Mouse (Mus musculus): ENCODE measurements around the gene Rbm10. TPM values are rescaled to one million over a fixed set of nuclear protein-coding genes. Genes with fewer than 3 reads are reported as not detected.

The Rbm10 gene
- polyA plus RNA-seq, 1 experiment, result 19.1 TPM

DNA sequence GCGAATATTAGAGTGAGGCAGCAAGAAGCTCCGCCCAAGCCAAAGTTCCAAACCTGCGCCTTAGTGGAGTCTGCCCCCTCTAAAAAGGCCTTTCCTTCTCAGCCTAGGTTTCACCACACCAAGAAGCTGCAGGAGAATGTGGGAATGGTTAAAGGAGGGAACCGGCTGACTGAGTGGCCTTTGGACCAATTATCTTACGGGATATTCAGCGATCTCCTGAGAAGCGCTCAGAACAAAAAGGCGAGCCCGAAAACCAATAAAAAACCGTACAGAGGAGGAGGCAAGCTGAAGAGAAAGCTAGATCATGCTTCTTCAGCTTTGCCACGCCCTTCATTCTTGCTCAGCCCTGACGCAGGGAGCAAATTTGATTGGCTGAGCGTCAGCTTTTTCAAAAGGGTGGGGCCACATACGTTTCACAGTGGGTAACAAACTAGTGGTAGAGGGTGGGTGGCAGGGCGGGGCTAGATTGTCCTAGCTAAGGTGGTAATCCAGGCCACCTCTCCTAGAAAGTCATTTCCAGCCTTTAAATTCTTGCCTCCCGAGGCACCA is 70.3 kb downstream of the Rbm10 start, which contains the start of gene Cdk16:
TSS of gene Cdk16 (plus strand) at position 436 of the 549 bp plus-strand sequence.
- no peak for TF ChIP-seq GATA1 (IDR thresholded peaks at IDR 0.05; ENCODE audit: low read length)

DNA sequence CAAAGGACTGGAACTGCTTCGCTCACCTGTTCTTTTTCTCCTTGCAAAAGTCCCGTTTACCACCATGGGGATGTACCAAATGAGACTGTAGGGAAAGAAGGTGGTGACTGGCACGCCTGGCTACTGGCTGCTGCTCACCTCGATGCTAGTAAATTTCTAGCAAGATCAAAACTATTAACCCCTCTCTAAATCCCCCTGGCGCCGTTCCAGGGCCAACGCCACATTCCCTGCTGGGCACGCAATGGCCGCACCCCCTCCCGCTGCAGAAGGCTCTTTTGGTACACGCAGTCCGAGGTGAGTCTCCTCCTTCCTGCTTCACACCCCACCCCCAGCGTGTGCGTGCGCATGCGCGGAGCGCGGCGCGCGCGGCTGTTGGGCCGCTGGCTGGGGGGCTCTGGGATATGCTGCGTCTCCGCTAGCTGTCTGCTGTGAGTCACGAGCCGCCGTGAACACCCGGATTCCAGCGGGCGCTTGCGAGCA is 70.8 kb downstream of the Rbm10 start:
- TF ChIP-seq GATA1 (IDR thresholded peaks at IDR 0.05; ENCODE audit: low read length), result no peak

DNA sequence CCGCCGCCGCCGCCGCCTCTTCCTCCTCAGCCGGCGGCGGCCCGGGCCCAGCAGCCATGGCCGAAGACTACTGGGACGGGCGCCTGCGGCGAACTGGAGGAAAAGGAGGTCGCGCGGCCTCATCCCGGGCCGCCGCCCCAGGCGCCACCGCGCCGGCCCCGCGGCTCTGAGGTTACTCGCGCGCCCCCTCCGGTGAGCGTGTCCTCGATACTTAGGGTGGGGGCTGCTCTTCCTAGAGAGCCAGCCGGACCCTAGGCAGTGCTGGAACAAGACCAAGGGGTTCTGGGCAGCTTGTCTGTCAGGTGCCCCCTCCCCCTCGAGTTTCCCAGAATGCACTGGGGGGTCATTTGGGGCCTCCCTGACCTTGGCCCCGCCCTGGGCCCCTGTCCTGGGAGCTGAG is 71.3 kb downstream of the Rbm10 start:
- TF ChIP-seq GATA1 (IDR thresholded peaks at IDR 0.05; ENCODE audit: low read length), result no peak

DNA sequence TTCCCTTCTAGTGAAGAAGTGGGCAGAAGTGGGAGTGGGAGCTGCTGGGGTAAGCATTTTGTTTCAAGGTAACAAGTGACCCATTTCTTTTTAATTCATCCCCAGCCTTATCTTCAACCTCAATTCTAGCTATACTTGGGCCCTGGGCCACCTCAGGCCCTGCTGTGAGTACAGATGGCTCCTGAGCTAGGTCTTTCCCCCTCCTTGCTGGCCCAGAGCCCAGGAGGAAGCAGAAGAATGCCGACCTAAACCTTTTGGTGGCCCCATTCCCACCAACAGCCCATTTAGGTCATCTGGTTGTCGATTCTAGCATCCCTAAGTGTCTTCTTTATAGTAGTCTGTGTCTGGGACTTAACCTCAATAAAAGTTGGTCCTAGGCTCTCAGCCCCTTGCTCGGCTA is 74.3 kb downstream of the Rbm10 start:
- TF ChIP-seq GATA1 (IDR thresholded peaks at IDR 0.05; ENCODE audit: low read length), result no peak

DNA sequence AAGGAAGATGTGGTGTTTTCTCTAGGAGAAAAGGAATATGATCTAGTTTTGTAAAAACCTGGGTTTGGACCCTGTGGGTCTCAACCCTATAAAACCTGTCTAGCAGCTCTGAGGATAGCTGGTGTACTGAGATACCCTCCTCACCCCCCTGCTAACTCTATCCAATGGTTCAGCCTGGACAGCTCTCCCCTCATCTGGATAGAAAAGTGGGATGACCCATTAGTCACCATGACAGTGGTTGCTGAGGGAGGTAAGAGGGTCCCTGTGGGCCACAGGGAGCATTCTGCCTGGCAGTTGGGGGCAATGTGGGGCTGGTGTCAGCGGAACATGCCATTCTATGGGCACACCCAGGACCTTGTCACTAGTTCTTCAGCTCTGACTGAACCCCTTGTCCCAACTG is 75.3 kb downstream of the Rbm10 start:
- no peak for TF ChIP-seq GATA1 (IDR thresholded peaks at IDR 0.05; ENCODE audit: low read length)

DNA sequence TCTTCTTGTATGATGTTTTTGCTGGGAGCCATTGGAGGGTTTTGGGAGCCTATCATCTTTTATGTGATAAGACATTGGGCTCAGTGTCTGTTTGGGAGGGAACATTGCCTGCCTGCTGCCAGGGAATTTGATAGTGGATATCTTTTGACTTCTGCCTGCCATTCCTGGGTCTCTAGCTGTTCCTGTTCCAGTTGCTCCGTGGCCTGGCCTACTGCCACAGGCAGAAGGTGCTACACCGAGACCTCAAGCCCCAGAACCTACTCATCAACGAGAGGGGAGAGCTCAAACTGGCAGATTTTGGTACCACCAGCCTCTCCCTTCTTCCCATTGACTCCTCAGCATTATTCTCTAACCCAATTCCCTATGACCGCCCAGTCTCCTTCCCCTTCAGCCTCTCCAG is 78.5 kb downstream of the Rbm10 start:
- TF ChIP-seq GATA1 (IDR thresholded peaks at IDR 0.05; ENCODE audit: low read length), result no peak

Other genes starting within 250 kb of the Rbm10 start
- 0.63 and 0.76 TPM in 2 replicates for gene Jade3, start 191.8 kb upstream of the Rbm10 start, polyA plus RNA-seq (2012)
- not detected in 2 replicates for gene Rgn, start 67.7 kb upstream of the Rbm10 start, polyA plus RNA-seq (2012)
- 440 and 744 TPM in 2 replicates for gene Ndufb11, start 116 bp downstream of the Rbm10 start, polyA plus RNA-seq (2012)
- 205 and 213 TPM in 2 replicates for gene Uba1, start 40.8 kb downstream of the Rbm10 start, polyA plus RNA-seq (2012)
- gene Cdk16, start 70.5 kb downstream of the Rbm10 start, polyA plus RNA-seq (2012), result 90.8 and 112 TPM in 2 replicates
- 10.1 and 10.8 TPM in 2 replicates for gene Usp11, start 86.4 kb downstream of the Rbm10 start, polyA plus RNA-seq (2012)
- gene Araf, start 180.3 kb downstream of the Rbm10 start, polyA plus RNA-seq (2012), result 12.7 and 47.6 TPM in 2 replicates